Mouse (Mus musculus) right cerebral cortex, postnatal 25 days (tissue): Measurements from ENCODE around the gene Ephb3.
A peak's percentile ranks its signal among the peaks of the same experiment; 100 is the strongest.
"Not testable (repeated sequence)": the region's sequence is repeated elsewhere in the genome, so short reads cannot be mapped to it uniquely, and the experiment has no call there.

Experiments
- DNase-seq: peaks from one replicate; pipeline ENCODE4 v3.0.0; 2022

Ephb3 gene

GRCm38 (mm10) chr16:21204367-21205092, at the start of gene Ephb3:
Gene Ephb3, plus strand, starts transcription at chr16:21204755.
- peak; percentile 99 for DNase-seq

- DNase-seq: not testable (repeated sequence)
Measured at GRCm38 (mm10) chr16:21156261-21156660, 48.3 kb upstream of the Ephb3 start.

- DNase-seq: not testable (repeated sequence)
Measured at GRCm38 (mm10) chr16:21159226-21159625, 45.3 kb upstream of the Ephb3 start.

- not testable (repeated sequence) for DNase-seq
Measured at GRCm38 (mm10) chr16:21163423-21163822, 41.1 kb upstream of the Ephb3 start.

- DNase-seq: not testable (repeated sequence)
Measured at GRCm38 (mm10) chr16:21165343-21166220, 39.0 kb upstream of the Ephb3 start.

- DNase-seq: no peak
Measured at GRCm38 (mm10) chr16:21168730-21169129, 35.8 kb upstream of the Ephb3 start.

- no peak for DNase-seq
Measured at GRCm38 (mm10) chr16:21175236-21175635, 29.3 kb upstream of the Ephb3 start.

- DNase-seq: peak; percentile 47
Measured at GRCm38 (mm10) chr16:21182108-21182507, 22.4 kb upstream of the Ephb3 start.

- DNase-seq: no peak
Measured at GRCm38 (mm10) chr16:21184697-21185096, 19.9 kb upstream of the Ephb3 start.

GRCm38 (mm10) chr16:21187568-21187967, 17.0 kb upstream of the Ephb3 start:
- peak; percentile 43 for DNase-seq

- no peak for DNase-seq
Measured at GRCm38 (mm10) chr16:21188345-21188744, 16.2 kb upstream of the Ephb3 start.

GRCm38 (mm10) chr16:21191569-21191968, 13.0 kb upstream of the Ephb3 start:
- DNase-seq: no peak

- DNase-seq: peak; percentile 33
Measured at GRCm38 (mm10) chr16:21192509-21193354, 11.8 kb upstream of the Ephb3 start.

- no peak for DNase-seq
Measured at GRCm38 (mm10) chr16:21194182-21194581, 10.4 kb upstream of the Ephb3 start.

GRCm38 (mm10) chr16:21195260-21195866, 9.2 kb upstream of the Ephb3 start:
- DNase-seq: no peak

GRCm38 (mm10) chr16:21196576-21196975, 8.0 kb upstream of the Ephb3 start:
- no peak for DNase-seq

- no peak for DNase-seq
Measured at GRCm38 (mm10) chr16:21197542-21197941, 7.0 kb upstream of the Ephb3 start.

- DNase-seq: no peak
Measured at GRCm38 (mm10) chr16:21198006-21198405, 6.5 kb upstream of the Ephb3 start.

GRCm38 (mm10) chr16:21198529-21198928, 6.0 kb upstream of the Ephb3 start:
- no peak for DNase-seq

GRCm38 (mm10) chr16:21199426-21199825, 5.1 kb upstream of the Ephb3 start:
- DNase-seq: no peak

GRCm38 (mm10) chr16:21202731-21203130, 1.8 kb upstream of the Ephb3 start:
- DNase-seq: no peak

GRCm38 (mm10) chr16:21205093-21205886, 735 bp downstream of the Ephb3 start:
- peak; percentile 29 for DNase-seq
